Mouse (Mus musculus) megakaryocyte, embryonic 14.5 days (primary cell): ENCODE data around the gene Rxrb.

Experiments
- FLI1 ChIP-seq: IDR thresholded peaks from 2 replicates; pipeline ENCODE4 v1.6.1; 2012; ENCODE audit warnings: low read length, inconsistent platforms, mixed read lengths
- GATA1 ChIP-seq: IDR thresholded peaks from 3 replicates; pipeline ENCODE4 v1.6.1; 2012; ENCODE audit warnings: mixed read lengths, low read length, inconsistent platforms, borderline replicate concordance

DNA sequence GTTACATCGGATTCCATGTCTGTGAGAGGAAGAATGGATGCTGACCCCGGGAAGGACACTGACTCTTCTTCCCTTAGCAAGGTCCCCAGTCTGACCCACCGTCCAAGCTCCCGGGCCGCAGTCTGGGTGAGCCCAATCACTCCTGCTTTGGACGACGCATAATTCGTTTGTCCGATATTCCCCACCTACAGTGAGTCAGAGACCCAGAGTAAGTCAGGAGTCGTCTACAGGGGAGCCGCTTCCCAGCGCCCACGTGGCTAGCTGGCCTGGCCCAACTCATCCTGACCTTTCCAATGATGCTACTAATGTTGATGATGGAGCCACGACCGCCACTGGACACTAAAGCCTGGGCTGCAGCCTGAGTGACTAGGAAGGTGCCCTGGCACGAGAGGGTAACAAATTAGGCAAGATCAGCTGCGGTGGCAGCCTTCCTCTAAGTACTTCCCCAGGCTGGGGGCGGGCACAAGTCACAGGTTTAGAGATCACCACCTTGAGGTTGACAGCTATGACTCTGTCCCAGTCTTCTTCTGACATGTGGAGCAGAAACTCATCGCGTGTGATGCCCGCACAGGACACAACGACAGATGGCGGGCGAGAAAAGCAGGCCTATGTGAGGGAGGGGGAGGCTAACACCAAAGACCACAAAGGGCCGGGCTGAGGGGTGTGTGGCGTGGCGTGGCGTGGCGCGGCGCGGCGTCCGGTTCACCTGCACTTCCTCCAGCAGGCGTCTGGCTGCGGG lies 4.5 kb upstream of the Rxrb start:
- no peak for TF ChIP-seq GATA1
- no peak for TF ChIP-seq FLI1
